Mouse (Mus musculus) erythroid progenitor cell, adult 5-6 weeks (primary cell): ENCODE results near the gene G6pc. TPM values are rescaled to one million over a fixed set of nuclear protein-coding genes. Genes with fewer than 3 reads are reported as not detected.
"Not testable (repeated sequence)": the region's sequence is repeated elsewhere in the genome, so short reads cannot be mapped to it uniquely, and the experiment has no call there.

ENCODE experiments used
- ATAC-seq: replicated peaks from 2 replicates; pipeline ENCODE4 v1.8.0; 2016; ENCODE audit warnings: moderate number of reproducible peaks, mild to moderate bottlenecking, moderate TSS enrichment, inconsistent platforms; ENCODE audit not compliant: poor library complexity, low FRiP score, severe bottlenecking
- total RNA-seq, 2 experiments: library from RNA; stranded (forward) in 1 of 2; stranded (reverse) in 1 of 2; fragments of 150-400 nt in 1 of 2; fragments of 186-747, 209-891 nt in 1 of 2; gene quantifications; 2 replicates each; pipeline versions ENCODE4 v1.2.3 to v1.2.4; 2015 to 2017; ENCODE audit warnings: low replicate concordance in 2 of 2

Gene G6pc
- total RNA-seq, 2 experiments from 2014 or later: not detected

GRCm38 (mm10) chr11:101354438-101355010 is 12.8 kb upstream of the G6pc start:
- no peak for ATAC-seq

GRCm38 (mm10) chr11:101355916-101356315 is 11.4 kb upstream of the G6pc start:
- no peak for ATAC-seq

GRCm38 (mm10) chr11:101357505-101358182 is 9.7 kb upstream of the G6pc start:
- ATAC-seq: no peak

GRCm38 (mm10) chr11:101359776-101360175 is 7.6 kb upstream of the G6pc start:
- ATAC-seq: no peak

- ATAC-seq: no peak
Observed at GRCm38 (mm10) chr11:101360651-101361113, 6.7 kb upstream of the G6pc start.

GRCm38 (mm10) chr11:101364531-101364931 is 2.8 kb upstream of the G6pc start:
- 0 out of 2 replicates have a peak, but pooled peaks have one; percentile 43 for ATAC-seq

GRCm38 (mm10) chr11:101370141-101370540 is 2.8 kb downstream of the G6pc start:
- no peak for ATAC-seq

GRCm38 (mm10) chr11:101374421-101374938 is 7.1 kb downstream of the G6pc start:
- no peak for ATAC-seq

- ATAC-seq: not testable (repeated sequence)
Observed at GRCm38 (mm10) chr11:101378196-101378595, 10.8 kb downstream of the G6pc start.

- no peak for ATAC-seq
Observed at GRCm38 (mm10) chr11:101378926-101379325, 11.6 kb downstream of the G6pc start.

- 0 out of 2 replicates have a peak, but pooled peaks have one; percentile 42 for ATAC-seq
Observed at GRCm38 (mm10) chr11:101381817-101382216, 14.5 kb downstream of the G6pc start.

- peak; percentile 75; the same call in 1 of the 2 replicates for ATAC-seq
Observed at GRCm38 (mm10) chr11:101395110-101395509, 27.7 kb downstream of the G6pc start.

GRCm38 (mm10) chr11:101415306-101415705 is 47.9 kb downstream of the G6pc start:
- ATAC-seq: no peak

- ATAC-seq: peak; percentile 85
Observed at GRCm38 (mm10) chr11:101416433-101417100, 49.2 kb downstream of the G6pc start.

GRCm38 (mm10) chr11:101417101-101417855 is 49.9 kb downstream of the G6pc start, which contains the start of gene Aarsd1:
TSS of gene Aarsd1 (minus strand) at chr11:101417615.
- peak; percentile 83 for ATAC-seq

- ATAC-seq: no peak
Observed at GRCm38 (mm10) chr11:101418991-101419390, 51.6 kb downstream of the G6pc start.

GRCm38 (mm10) chr11:101419610-101420009 is 52.2 kb downstream of the G6pc start:
- ATAC-seq: no peak

GRCm38 (mm10) chr11:101420148-101420547 is 52.8 kb downstream of the G6pc start:
- no peak for ATAC-seq

- ATAC-seq: no peak
Observed at GRCm38 (mm10) chr11:101424105-101424851, 56.9 kb downstream of the G6pc start, which contains the start of gene Gm27029. TSS of gene Gm27029 (minus strand) at chr11:101424796.
